ENCODE assay signal across 20 mouse cellular contexts in the genomic region with DNA sequence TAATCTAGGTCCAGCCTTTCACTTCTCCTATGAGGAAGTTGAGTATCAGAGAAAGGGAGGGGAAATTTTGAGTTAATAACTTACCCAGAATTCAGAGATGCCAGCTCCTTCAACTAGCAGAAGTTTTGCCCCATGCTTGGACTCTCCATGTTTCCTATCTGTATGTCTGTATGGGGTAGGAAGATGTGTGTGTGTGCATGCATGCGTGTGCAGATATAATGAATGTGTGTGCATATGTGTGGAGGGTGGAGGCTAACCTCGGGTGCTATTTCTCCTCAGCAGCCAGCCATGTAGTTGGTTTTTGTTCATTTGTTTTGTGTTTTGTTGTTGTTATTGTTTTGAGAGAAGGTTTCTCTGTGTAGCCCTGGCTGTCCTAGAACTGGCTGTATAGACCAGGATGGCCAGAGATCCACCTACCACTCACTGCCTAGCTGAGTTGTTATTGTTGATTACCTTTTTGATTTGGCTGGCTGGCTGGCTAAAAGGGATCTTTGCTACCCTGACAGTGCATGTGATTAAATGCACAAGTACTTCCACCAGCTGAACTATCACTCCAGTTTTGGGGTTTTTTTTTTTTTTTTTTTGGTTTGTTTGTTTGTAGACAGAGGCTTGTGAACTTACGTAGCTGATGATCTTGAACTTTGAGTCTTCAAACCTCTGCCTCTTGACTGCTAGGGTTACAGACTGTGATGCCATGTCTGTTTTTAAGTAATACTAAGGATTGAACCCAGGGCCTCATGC. TPM values are rescaled to one million over a fixed set of nuclear protein-coding genes. Genes with fewer than 3 reads are reported as not detected.
DNase-seq lines count a peak whose midpoint lies in the region; ATAC-seq and TF ChIP-seq lines count a peak whose summit lies in the region.
"Had no signal": no experiment of that assay in that cellular context is flagged by ENCODE, and none has a peak within 500 bp of the region (broad histone marks: within the 10 kb centered on the region; RNA-seq: fewer than 3 reads in every experiment).

No protein-coding gene starts in this region.

- peak overlapping the region; percentile 91 for H3K27ac ChIP-seq in liver, adult 2 months (replicated peaks; ENCODE audit: insufficient read depth, low read depth, low read length)
- peak overlapping the region; percentile 37; the same call in 1 of the 2 replicates for H3K27ac ChIP-seq in intestine, embryonic 15.5 days
- peak overlapping the region; percentile 62 for H3K27ac ChIP-seq in liver, embryonic 14.5 days
- H3K27ac ChIP-seq in stomach, embryonic 16.5 days (ENCODE audit: low read length) = peak overlapping the region; percentile 53
- H3K27ac ChIP-seq: heart, adult 2 months; heart, embryonic 15.5 days; layer of hippocampus, adult 2 months had no signal

- no peaks in the 10 kb centered on the region for H3K27me3 ChIP-seq in liver, adult 2 months (ENCODE audit: control insufficient read depth, insufficient read depth, low read length)
- H3K27me3 ChIP-seq in intestine, embryonic 15.5 days (replicated peaks) = no peaks in the 10 kb centered on the region
- no peaks in the 10 kb centered on the region for H3K27me3 ChIP-seq in liver, embryonic 14.5 days (ENCODE audit: control insufficient read depth, insufficient read depth, low read length)
- H3K27me3 ChIP-seq in stomach, embryonic 16.5 days (ENCODE audit: control insufficient read depth, insufficient read depth, low read length) = no peaks in the 10 kb centered on the region
- H3K27me3 ChIP-seq: heart, embryonic 15.5 days had no signal

- no peaks in the 10 kb centered on the region for H3K9me3 ChIP-seq in intestine, embryonic 15.5 days
- no peaks in the 10 kb centered on the region for H3K9me3 ChIP-seq in liver, embryonic 14.5 days (ENCODE audit: control insufficient read depth, low read length)
- H3K9me3 ChIP-seq in stomach, embryonic 16.5 days (replicated peaks; ENCODE audit: control insufficient read depth, low read length) = no peaks in the 10 kb centered on the region
- H3K9me3 ChIP-seq: heart, embryonic 15.5 days had no signal

- H3K4me1 ChIP-seq in liver, adult 2 months (ENCODE audit: control insufficient read depth, insufficient read depth, low read length) = peaks cover 35% of the 10 kb centered on the region
- peaks cover 24% of the 10 kb centered on the region for H3K4me1 ChIP-seq in intestine, embryonic 15.5 days (replicated peaks)
- peaks cover 14 to 40% of the 10 kb centered on the region in 2 experiments for H3K4me1 ChIP-seq in liver, embryonic 14.5 days (replicated peaks; ENCODE audit: control insufficient read depth in 2 of 2, insufficient read depth in 2 of 2, low read length in 1 of 2)
- H3K4me1 ChIP-seq in stomach, embryonic 16.5 days (ENCODE audit: control insufficient read depth, insufficient read depth, low read length) = peaks cover 14% of the 10 kb centered on the region

- ATAC-seq in intestine, embryonic 15.5 days = no peak; the same call in 1 of the 2 replicates
- no peak for ATAC-seq in liver, embryonic 14.5 days (ENCODE audit: insufficient read depth)
- ATAC-seq in stomach, embryonic 16.5 days (ENCODE audit: insufficient read depth, low FRiP score) = no peak
- ATAC-seq: forebrain, embryonic 14.5 days; hindbrain, embryonic 16.5 days; midbrain, embryonic 16.5 days had no signal

- H3K4me2 ChIP-seq in intestine, embryonic 15.5 days (replicated peaks) = no peak overlapping the region; the same call in 1 of the 2 replicates
- H3K4me2 ChIP-seq in liver, embryonic 14.5 days (ENCODE audit: low read depth) = no peak overlapping the region
- H3K4me2 ChIP-seq in stomach, embryonic 16.5 days (ENCODE audit: low read depth, low read length) = no peak overlapping the region
- H3K4me2 ChIP-seq: heart, embryonic 15.5 days had no signal

- WGBS in liver, adult 2 months = 23% methylated on average over 3 of the region's 3 CpGs
- WGBS in intestine, embryonic 15.5 days = 68% methylated on average over 3 of the region's 3 CpGs
- 75% methylated on average over 3 of the region's 3 CpGs for WGBS in liver, embryonic 14.5 days (ENCODE audit: insufficient replicate concordance)
- 85% methylated on average over 3 of the region's 3 CpGs for WGBS in stomach, embryonic 16.5 days

- no peak overlapping the region for H3K4me3 ChIP-seq in liver, adult 2 months (ENCODE audit: insufficient read depth, low read depth, low read length)
- H3K4me3 ChIP-seq in intestine, embryonic 15.5 days (replicated peaks) = no peak overlapping the region
- H3K4me3 ChIP-seq in liver, embryonic 14.5 days (ENCODE audit: insufficient read depth in 1 of 2, low read depth in 2 of 2, low read length in 2 of 2) = no peak overlapping the region
- H3K4me3 ChIP-seq in stomach, embryonic 16.5 days (replicated peaks; ENCODE audit: low read length) = no peak overlapping the region
- H3K4me3 ChIP-seq: heart, adult 2 months; heart, embryonic 15.5 days; layer of hippocampus, adult 2 months had no signal

- H3K79me2 ChIP-seq in liver, adult 2 months (ENCODE audit: control insufficient read depth, insufficient read depth, low read length) = peaks cover 21% of the 10 kb centered on the region; the same call in 1 of the 2 replicates

- no peak for TF ChIP-seq POLR2A in liver, adult 2 months (IDR thresholded peaks at IDR 0.05; ENCODE audit: extremely low read depth, insufficient read depth, low read length)

- peak; percentile 96 for DNase-seq in liver, adult 2 months (ENCODE audit: extremely low read depth, low read depth, low spot score)
- no peak for DNase-seq in liver
- no peak for DNase-seq in liver, embryonic 14.5 days (ENCODE audit: low read depth in 3 of 3, low spot score in 3 of 3)
- no peak for DNase-seq in frontal cortex, postnatal 14 days (ENCODE audit: low spot score in 2 of 2)
- no peak for DNase-seq in T-cell, adult 2 months (ENCODE audit: low spot score)
- DNase-seq: cerebellum, adult 9-10 months; gastrocnemius, postnatal 14 days; heart, adult 2 months; layer of hippocampus, postnatal 36 days; right cerebral cortex, postnatal 4 days had no signal

- no peaks in the 10 kb centered on the region for H3K36me3 ChIP-seq in liver, adult 2 months (ENCODE audit: control insufficient read depth, insufficient read depth, low read length)
- H3K36me3 ChIP-seq in intestine, embryonic 15.5 days = no peaks in the 10 kb centered on the region
- peaks cover 4% of the 10 kb centered on the region for H3K36me3 ChIP-seq in liver, embryonic 14.5 days (replicated peaks; ENCODE audit: control insufficient read depth, insufficient read depth, low read depth)
- no peaks in the 10 kb centered on the region for H3K36me3 ChIP-seq in stomach, embryonic 16.5 days (ENCODE audit: control insufficient read depth, insufficient read depth, low read length)
- H3K36me3 ChIP-seq: heart, embryonic 15.5 days had no signal

- no peak for TF ChIP-seq CTCF in liver, adult 2 months (IDR thresholded peaks at IDR 0.05; ENCODE audit: low read depth, low read length)
- TF ChIP-seq CTCF in liver, embryonic 14.5 days (IDR thresholded peaks at IDR 0.05; ENCODE audit: low read depth) = no peak

- no peak for TF ChIP-seq EP300 in liver, embryonic 14.5 days (IDR thresholded peaks at IDR 0.05; ENCODE audit: low read depth)

- H3K9ac ChIP-seq in liver, adult 2 months (ENCODE audit: low read depth, low read length) = peak overlapping the region; percentile 77
- H3K9ac ChIP-seq in intestine, embryonic 15.5 days = no peak overlapping the region
- peak overlapping the region; percentile 20 for H3K9ac ChIP-seq in liver, embryonic 14.5 days (replicated peaks)
- no peak overlapping the region for H3K9ac ChIP-seq in stomach, embryonic 16.5 days (ENCODE audit: low read length)
- H3K9ac ChIP-seq: heart, embryonic 15.5 days had no signal

RNA-seq across cellular contexts. Expression of a gene that starts 9.1 kb away (rescaled TPM):
- 55.9 and 73.0 TPM in 2 replicates for total RNA-seq in liver, adult 2 months (2014; rRNA removed)
- polyA plus RNA-seq in liver, adult 2 months (2012; rRNA removed) = 131 and 142 TPM in 2 replicates
- 259 and 262 TPM in 2 replicates for polyA plus RNA-seq in intestine, embryonic 15.5 days (2015; fragmentation: Nextera tagmentation; extraction: Ambion mirVana)
- polyA plus RNA-seq in liver, embryonic 14.5 days (2012; rRNA removed) = 118 and 133 TPM in 2 replicates
- polyA plus RNA-seq in liver, embryonic 14.5 days (2014; fragmentation: Nextera tagmentation; extraction: Ambion mirVana) = 205 and 219 TPM in 2 replicates
- polyA plus RNA-seq in stomach, embryonic 16.5 days (2015; fragmentation: Nextera tagmentation; extraction: Ambion mirVana) = 265 and 272 TPM in 2 replicates

RNA-seq across cellular contexts. Expression of a gene that starts 23.4 kb away (rescaled TPM):
- 0.40 and 0.74 TPM in 2 replicates for total RNA-seq in liver, adult 2 months (2014; rRNA removed)
- 2.3 and 4.9 TPM in 2 replicates for polyA plus RNA-seq in liver, adult 2 months (2012; rRNA removed)
- polyA plus RNA-seq in intestine, embryonic 15.5 days (2015; fragmentation: Nextera tagmentation; extraction: Ambion mirVana) = 3.5 and 4.9 TPM in 2 replicates
- polyA plus RNA-seq in liver, embryonic 14.5 days (2012; rRNA removed) = 178 and 222 TPM in 2 replicates
- 175 and 184 TPM in 2 replicates for polyA plus RNA-seq in liver, embryonic 14.5 days (2014; fragmentation: Nextera tagmentation; extraction: Ambion mirVana)
- 8.7 and 11.1 TPM in 2 replicates for polyA plus RNA-seq in stomach, embryonic 16.5 days (2015; fragmentation: Nextera tagmentation; extraction: Ambion mirVana)
- total RNA-seq: gastrocnemius, postnatal 14 days; layer of hippocampus, adult 2 months; left cerebral cortex, postnatal 25 days had no signal

RNA-seq across cellular contexts. Expression of a gene that starts 28.8 kb away (rescaled TPM):
- total RNA-seq in liver, adult 2 months (2014; rRNA removed) = 0.07 and 0.09 TPM in 2 replicates
- polyA plus RNA-seq in liver, adult 2 months (2012; rRNA removed) = 0.12 and 0.19 TPM in 2 replicates
- polyA plus RNA-seq in intestine, embryonic 15.5 days (2015; fragmentation: Nextera tagmentation; extraction: Ambion mirVana) = 0.20 and 0.29 TPM in 2 replicates
- polyA plus RNA-seq in liver, embryonic 14.5 days (2012; rRNA removed) = 0.17 and 0.20 TPM in 2 replicates
- polyA plus RNA-seq in liver, embryonic 14.5 days (2014; fragmentation: Nextera tagmentation; extraction: Ambion mirVana) = 0.18 and 0.32 TPM in 2 replicates
- 0.15 and 0.59 TPM in 2 replicates for polyA plus RNA-seq in stomach, embryonic 16.5 days (2015; fragmentation: Nextera tagmentation; extraction: Ambion mirVana)
- total RNA-seq: adrenal gland, adult 18-20 months; gastrocnemius, postnatal 14 days; heart, adult 2 months had no signal
- polyA plus RNA-seq: embryonic facial prominence, embryonic 11.5 days had no signal

RNA-seq across cellular contexts. Expression of a gene that starts 41.4 kb away (rescaled TPM):
- total RNA-seq in liver, adult 2 months (2014; rRNA removed) = 58.2 and 58.9 TPM in 2 replicates
- polyA plus RNA-seq in liver, adult 2 months (2012; rRNA removed) = 16.3 and 17.7 TPM in 2 replicates
- 652 and 741 TPM in 2 replicates for polyA plus RNA-seq in intestine, embryonic 15.5 days (2015; fragmentation: Nextera tagmentation; extraction: Ambion mirVana)
- 329 and 510 TPM in 2 replicates for polyA plus RNA-seq in liver, embryonic 14.5 days (2012; rRNA removed)
- polyA plus RNA-seq in liver, embryonic 14.5 days (2014; fragmentation: Nextera tagmentation; extraction: Ambion mirVana) = 240 and 270 TPM in 2 replicates
- 525 and 529 TPM in 2 replicates for polyA plus RNA-seq in stomach, embryonic 16.5 days (2015; fragmentation: Nextera tagmentation; extraction: Ambion mirVana)

RNA-seq across cellular contexts. Expression of a gene that starts 42.0 kb away (rescaled TPM):
- 14.1 and 14.9 TPM in 2 replicates for total RNA-seq in liver, adult 2 months (2014; rRNA removed)
- polyA plus RNA-seq in liver, adult 2 months (2012; rRNA removed) = 4.2 and 5.2 TPM in 2 replicates
- 86.7 and 98.0 TPM in 2 replicates for polyA plus RNA-seq in intestine, embryonic 15.5 days (2015; fragmentation: Nextera tagmentation; extraction: Ambion mirVana)
- 27.8 and 32.4 TPM in 2 replicates for polyA plus RNA-seq in liver, embryonic 14.5 days (2012; rRNA removed)
- polyA plus RNA-seq in liver, embryonic 14.5 days (2014; fragmentation: Nextera tagmentation; extraction: Ambion mirVana) = 54.4 and 57.1 TPM in 2 replicates
- 88.3 and 91.8 TPM in 2 replicates for polyA plus RNA-seq in stomach, embryonic 16.5 days (2015; fragmentation: Nextera tagmentation; extraction: Ambion mirVana)

Comparison
In these comparisons a context has a peak if more than half of its experiments do, and no peak if none do; other contexts are left out.
1. RNA of a gene that starts 23.4 kb away (polyA plus RNA-seq): 175 to 222 TPM in liver, embryonic 14.5 days; 8.7 to 11.1 TPM in stomach, embryonic 16.5 days, 2.3 to 4.9 TPM in liver, adult 2 months and 3.5 to 4.9 TPM in intestine, embryonic 15.5 days; every median in the first group is over 10 times any median in the second.
2. H3K27ac ChIP-seq: peak in every context shown above with its lines; median percentile 91 in liver, adult 2 months; 62 in liver, embryonic 14.5 days; 53 in stomach, embryonic 16.5 days; 37 in intestine, embryonic 15.5 days.
3. H3K9ac ChIP-seq: peak in liver, adult 2 months (single experiment) and liver, embryonic 14.5 days (single experiment); none in intestine, embryonic 15.5 days (single experiment) and stomach, embryonic 16.5 days (single experiment).